Mouse (Mus musculus): ENCODE data around the gene Vmn1r126.
"Not testable (repeated sequence)": the region's sequence is repeated elsewhere in the genome, so short reads cannot be mapped to it uniquely, and the experiment has no call there.

The Vmn1r126 gene

GRCm38 (mm10) chr7:21301367-21301766 lies at the start of gene Vmn1r126:
TSS of gene Vmn1r126 (minus strand) at chr7:21301467.
- not testable (repeated sequence) for DNase-seq (ENCODE audit: extremely low read depth, low read depth, low spot score)

DNA sequence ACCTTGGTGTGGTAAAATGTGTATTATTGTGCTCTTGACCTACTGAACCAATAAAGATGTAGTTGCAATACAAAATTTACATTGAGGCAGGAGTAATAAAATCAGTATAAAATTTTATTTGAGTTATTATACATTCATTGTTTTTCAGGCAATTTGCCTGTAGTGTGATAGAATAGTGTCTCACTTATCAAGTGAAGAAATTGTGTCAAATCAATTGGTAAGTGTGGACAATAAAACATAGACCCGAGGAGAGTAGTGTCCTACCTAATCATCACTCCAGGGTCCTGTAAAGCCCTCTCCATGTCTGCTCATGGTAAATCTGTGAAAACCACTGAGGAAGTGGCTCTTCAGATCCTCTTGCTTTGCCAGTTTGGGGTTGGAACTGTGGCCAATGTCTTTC lies 47.8 kb upstream of the Vmn1r126 start, which contains the start of gene Vmn1r128:
TSS of gene Vmn1r128 (plus strand) at position 301 of the 400 bp plus-strand sequence.
- DNase-seq (ENCODE audit: extremely low read depth, low read depth, low spot score): not testable (repeated sequence)

GRCm38 (mm10) chr7:21319761-21320160 lies 18.5 kb upstream of the Vmn1r126 start, which contains the start of gene Vmn1r127:
TSS of gene Vmn1r127 (minus strand) at chr7:21319861.
- DNase-seq (ENCODE audit: extremely low read depth, low read depth, low spot score): not testable (repeated sequence)

GRCm38 (mm10) chr7:21271879-21272278 lies 29.4 kb downstream of the Vmn1r126 start, which contains the start of gene Vmn1r125:
TSS of gene Vmn1r125 (plus strand) at chr7:21272179.
- not testable (repeated sequence) for DNase-seq (ENCODE audit: extremely low read depth, low read depth, low spot score)

DNA sequence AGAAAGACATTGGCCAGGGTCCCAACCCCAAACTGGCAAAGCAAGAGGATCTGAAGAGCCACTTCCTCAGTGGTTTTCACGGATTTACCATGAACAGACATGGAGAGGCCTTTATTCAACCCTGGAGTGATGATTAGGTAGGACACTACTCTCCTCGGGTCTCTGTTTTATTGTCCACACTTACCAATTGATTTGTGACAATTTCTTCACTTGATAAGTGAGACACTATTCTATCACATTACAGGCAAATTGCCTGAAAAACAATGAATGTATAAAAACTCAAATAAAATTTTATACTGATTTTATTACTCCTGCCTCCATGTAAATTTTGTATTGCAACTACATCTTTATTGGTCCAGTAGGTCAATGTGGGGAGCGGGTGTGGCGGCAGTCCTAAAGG lies 40.8 kb downstream of the Vmn1r126 start, which contains the start of gene Vmn1r124:
TSS of gene Vmn1r124 (minus strand) at position 101 of the 400 bp plus-strand sequence.
- DNase-seq (ENCODE audit: extremely low read depth, low read depth, low spot score): not testable (repeated sequence)
